Mouse (Mus musculus) right cerebral cortex, postnatal 14 days (tissue): ENCODE data around the gene Snta1.

Experiments
- DNase-seq: peaks from one replicate; pipeline ENCODE4 v3.0.0; 2022

Gene Snta1

GRCm38 (mm10) chr2:154407643-154408445 lies at the start of gene Snta1:
TSS of gene Snta1 (minus strand) at chr2:154408099.
- peak; percentile 78 for DNase-seq

DNA sequence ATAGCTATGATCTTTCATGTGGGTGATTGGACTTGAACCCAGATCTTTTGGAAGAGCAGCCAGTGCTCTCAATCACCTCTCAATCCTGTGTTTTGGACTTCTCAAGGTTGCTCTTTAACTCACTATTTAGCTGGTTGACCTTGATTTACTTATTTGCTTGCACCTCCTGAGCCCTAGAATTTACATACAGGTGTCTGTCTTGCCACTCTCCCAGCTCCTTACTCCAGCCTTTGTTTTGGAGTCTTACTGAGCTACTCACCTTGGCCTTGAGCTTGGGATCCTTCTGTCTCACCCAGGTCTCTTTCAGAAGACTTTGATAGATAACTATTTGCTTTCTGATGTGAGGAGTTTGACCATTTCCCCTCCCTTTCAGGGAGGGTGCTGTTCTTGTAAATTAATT lies 48.7 kb upstream of the Snta1 start:
- DNase-seq: no peak

DNA sequence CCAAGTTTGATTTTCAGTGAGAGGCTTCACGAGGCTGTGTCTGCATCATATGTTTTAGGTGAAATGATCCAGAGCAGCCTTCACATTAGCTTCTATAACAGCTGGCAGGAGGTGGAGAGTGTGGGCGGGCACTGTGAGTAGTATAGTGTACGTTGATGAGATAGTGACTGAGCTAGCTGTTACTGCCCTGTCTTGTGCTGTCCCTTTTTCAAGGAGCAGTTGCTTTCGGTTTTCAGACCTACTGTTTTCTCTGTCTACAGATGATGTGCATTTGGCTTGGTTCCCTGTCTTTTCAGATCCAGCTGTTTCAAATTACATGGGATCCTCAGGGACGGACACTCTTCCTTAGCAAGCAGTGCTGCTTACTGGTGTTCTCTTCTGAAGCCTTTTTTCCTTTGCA lies 47.9 kb upstream of the Snta1 start:
- no peak for DNase-seq

GRCm38 (mm10) chr2:154454605-154455004 lies 46.7 kb upstream of the Snta1 start:
- no peak for DNase-seq

DNA sequence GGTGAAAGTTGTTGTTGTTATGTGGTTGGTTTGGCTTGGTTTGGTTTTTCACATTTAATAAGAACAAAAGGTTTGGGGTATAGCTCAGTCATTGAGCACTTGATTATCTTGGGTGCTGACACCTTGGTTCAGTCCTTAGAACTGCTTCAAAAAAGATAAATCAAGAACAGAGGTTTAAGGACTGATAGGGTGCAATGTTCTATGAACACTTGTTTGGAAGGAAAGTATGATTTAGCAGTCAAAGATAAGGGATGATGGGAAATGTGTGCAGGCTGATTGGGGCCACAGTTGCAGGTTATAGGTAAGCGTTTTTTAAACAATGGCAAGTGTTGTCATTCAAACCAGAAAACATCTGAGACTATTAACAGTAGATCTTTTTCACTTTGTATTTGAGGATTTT lies 46.2 kb upstream of the Snta1 start:
- DNase-seq: no peak

- DNase-seq: no peak
Measured at GRCm38 (mm10) chr2:154452951-154453350, 45.1 kb upstream of the Snta1 start.

GRCm38 (mm10) chr2:154448633-154449032 lies 40.7 kb upstream of the Snta1 start:
- no peak for DNase-seq

GRCm38 (mm10) chr2:154447821-154448220 lies 39.9 kb upstream of the Snta1 start:
- DNase-seq: no peak

GRCm38 (mm10) chr2:154440453-154440852 lies 32.6 kb upstream of the Snta1 start:
- no peak for DNase-seq

GRCm38 (mm10) chr2:154437191-154437527 lies 29.3 kb upstream of the Snta1 start:
- no peak for DNase-seq

DNA sequence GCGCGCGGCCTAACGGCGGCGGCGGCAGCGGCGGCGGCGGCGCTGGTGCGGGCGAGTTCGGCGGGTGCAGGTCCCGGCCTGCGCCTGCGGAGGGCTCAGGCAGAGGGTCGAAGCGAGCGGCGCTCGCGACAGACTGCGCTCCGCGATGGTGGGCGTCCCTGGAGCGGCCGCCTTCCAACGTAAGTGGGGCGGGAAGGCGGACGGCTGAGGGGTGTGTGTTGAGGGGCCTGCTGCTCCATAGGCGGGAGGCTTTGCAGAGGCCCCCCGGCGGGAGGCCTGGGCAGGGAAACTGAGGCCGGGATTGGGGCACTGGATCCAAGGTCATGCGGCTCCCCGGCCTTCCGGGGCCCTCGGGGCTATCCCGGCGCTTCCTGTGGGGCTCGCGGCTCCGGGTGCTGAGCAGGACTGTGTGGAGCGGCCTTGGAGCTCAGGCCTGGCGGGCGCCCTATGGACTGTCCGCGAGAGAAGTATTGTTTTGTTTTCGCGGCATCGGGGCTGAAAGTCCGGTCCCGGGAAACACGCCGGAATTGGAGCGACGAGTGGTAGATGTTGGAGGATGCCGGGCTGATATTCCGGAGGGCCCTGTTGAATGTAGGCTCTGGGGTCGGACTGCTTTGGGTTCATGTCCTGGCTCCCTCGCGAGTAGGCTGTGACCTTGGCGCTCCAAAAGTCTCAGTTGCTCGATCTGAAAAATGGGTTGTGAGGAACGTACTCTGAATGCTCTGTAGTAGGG lies 28.7 kb upstream of the Snta1 start, which contains the start of gene Cbfa2t2:
TSS of gene Cbfa2t2 (plus strand) at position 24 of the 733 bp plus-strand sequence.
- peak; percentile 40 for DNase-seq

DNA sequence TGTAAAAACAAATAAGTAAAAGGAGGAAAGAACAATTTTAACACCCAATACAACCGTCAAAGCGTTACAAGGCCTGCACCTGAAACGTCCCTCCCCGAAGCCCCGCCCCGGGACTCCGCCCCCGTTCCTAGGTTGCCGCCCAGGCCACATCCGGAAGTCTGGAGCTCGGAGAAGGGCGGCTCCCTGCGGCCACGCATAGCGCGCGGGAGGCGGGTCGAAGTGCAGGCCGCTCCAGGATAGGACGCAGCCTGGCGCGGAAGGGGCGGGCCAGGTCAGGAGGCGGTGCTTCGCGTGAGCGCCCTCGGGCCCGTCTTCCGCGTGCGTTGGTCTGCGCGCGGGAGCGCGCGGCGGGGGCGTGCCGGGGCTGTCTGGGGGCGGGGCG lies 28.2 kb upstream of the Snta1 start:
- peak; percentile 97 for DNase-seq

- DNase-seq: no peak
Measured at GRCm38 (mm10) chr2:154434690-154435089, 26.8 kb upstream of the Snta1 start.

DNA sequence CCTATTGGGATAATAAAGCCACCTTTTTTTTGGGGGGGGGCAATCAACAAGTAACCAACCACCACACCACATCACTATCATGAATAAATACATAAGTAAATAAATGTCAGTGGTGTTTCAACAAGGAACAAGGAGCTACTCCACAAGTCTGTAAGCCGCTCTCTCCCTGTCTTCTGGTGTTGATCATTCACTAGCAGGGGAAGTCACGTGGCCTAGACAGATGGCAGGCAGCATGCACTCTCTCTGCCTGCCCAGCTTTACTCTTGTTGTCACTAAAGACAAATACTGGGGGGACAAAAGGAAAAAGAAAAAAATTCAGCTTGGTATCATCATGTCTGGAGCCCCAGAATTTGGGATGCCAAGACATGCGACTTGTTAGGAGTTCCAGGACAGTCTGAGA lies 25.5 kb upstream of the Snta1 start:
- DNase-seq: no peak

- no peak for DNase-seq
Measured at GRCm38 (mm10) chr2:154432696-154433095, 24.8 kb upstream of the Snta1 start.

DNA sequence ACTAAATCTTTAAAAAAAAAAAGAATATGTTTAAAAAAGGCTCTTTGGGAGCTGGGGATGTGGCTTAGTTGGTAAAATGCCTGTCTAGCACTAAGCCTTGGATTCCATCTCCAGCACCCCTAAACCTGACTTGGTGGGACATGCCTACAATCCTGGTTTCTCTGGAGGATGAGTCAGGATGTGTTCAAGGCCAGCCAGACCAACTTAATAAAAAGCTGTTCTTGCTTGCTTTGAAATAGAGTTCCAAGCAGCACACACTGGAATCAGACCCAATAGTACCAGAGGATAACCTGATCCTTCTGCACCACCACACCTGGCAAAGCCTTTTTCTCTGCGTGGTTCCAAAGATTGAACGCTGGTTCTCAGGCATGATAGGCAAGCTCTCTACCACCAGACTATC lies 22.7 kb upstream of the Snta1 start:
- DNase-seq: no peak

DNA sequence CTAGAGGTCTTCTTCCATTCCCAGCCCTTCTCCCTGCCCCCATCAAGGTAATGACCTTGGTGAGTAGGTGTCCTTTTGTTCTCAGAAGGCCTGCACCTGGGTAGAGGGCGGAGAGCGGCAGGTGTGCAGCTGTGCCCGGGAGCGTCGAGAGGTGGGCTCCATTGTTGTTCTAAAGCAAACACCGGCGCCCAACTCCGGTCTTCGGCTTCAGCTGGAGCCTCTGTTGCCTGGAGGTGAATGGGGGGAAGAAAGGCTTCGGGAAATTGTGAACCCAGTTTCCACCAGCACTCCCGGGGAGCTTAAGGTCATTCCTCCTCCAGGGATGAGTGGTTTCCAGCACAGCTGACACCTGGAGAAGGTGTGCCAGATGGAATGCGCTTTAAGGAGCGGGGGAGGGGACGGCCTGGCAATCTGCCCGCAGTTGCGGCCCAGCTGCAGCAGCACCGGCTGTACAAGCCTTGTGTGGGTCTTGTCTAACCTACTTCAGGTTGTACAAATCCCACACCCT lies 20.0 kb upstream of the Snta1 start:
- no peak for DNase-seq

- DNase-seq: no peak
Measured at GRCm38 (mm10) chr2:154426905-154427852, 19.3 kb upstream of the Snta1 start.

DNA sequence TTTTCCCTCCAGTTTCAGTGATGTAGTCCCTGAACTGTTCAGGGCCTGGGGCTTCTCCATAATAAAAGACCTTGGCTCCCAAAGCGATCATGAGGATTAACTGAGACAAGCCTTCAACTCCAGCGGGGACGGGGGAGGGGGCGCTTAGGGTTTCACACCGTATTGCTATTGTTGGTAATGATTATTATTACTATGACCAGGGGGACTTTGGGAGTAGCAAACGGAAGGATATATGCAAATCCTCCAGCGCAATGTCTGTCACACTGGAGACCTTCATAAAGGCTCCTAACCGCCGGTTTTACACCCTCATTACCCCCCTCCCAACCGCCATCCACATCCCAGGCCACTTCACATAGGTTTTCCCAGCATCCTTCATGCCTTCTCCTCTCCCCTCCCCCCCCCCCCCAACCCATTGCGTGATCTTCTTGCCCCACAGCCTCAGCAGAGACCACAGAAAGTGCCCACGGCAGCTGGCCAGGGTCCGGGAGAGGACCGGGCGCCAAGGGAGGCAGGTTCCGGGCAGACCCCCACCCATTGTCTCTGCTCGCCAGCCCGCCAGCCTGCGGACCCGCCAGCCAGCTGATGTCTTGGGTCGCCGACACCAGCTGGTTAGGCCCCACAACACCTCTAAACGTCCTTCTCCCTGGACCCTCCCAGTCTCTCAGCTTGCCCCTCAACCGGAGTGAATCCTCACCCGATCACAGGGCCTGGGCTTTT lies 18.4 kb upstream of the Snta1 start:
- no peak for DNase-seq

- no peak for DNase-seq
Measured at GRCm38 (mm10) chr2:154425522-154425921, 17.6 kb upstream of the Snta1 start.

GRCm38 (mm10) chr2:154423548-154423947 lies 15.6 kb upstream of the Snta1 start:
- DNase-seq: no peak

DNA sequence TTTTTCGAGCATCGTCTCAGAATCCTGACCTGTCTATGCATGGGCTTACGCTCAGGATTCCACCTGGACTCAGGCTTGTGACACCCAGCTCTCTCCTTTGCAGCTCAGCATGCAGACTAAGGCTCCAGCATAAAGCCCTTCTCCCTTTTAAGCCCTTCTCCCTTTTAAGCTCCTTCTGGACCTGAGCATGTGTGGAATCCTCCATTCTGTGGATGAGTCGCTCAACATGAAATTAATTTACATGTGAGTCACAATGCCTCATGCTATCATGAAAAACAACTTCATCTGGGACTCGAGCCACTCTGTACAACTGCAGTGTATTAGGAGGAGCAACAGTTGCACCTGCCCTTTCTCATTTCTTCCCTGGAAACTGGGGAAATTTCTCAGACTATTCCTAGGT lies 14.3 kb upstream of the Snta1 start:
- no peak for DNase-seq
